Mouse (Mus musculus): ENCODE data around the gene Dtx3.
"Not testable (repeated sequence)": the region's sequence is repeated elsewhere in the genome, so short reads cannot be mapped to it uniquely, and the experiment has no call there.

The Dtx3 gene

GRCm38 (mm10) chr10:127165654-127166403 is 29.7 kb downstream of the Dtx3 start:
- peak; percentile 65 for DNase-seq (ENCODE audit: low spot score)

GRCm38 (mm10) chr10:127165354-127165653 is 30.2 kb downstream of the Dtx3 start:
- DNase-seq (ENCODE audit: low spot score) = no peak

GRCm38 (mm10) chr10:127164631-127165353 is 30.7 kb downstream of the Dtx3 start, which contains the start of gene B4galnt1:
Gene B4galnt1, plus strand, starts transcription at chr10:127165225.
- no peak for DNase-seq (ENCODE audit: low spot score)

GRCm38 (mm10) chr10:127164190-127164589 is 31.3 kb downstream of the Dtx3 start:
- DNase-seq (ENCODE audit: low spot score) = no peak

- DNase-seq (ENCODE audit: low spot score) = not testable (repeated sequence)
Observed at GRCm38 (mm10) chr10:127162771-127163261, 32.7 kb downstream of the Dtx3 start.

GRCm38 (mm10) chr10:127160728-127161127 is 34.8 kb downstream of the Dtx3 start:
- no peak for DNase-seq (ENCODE audit: low spot score)

GRCm38 (mm10) chr10:127160081-127160480 is 35.4 kb downstream of the Dtx3 start:
- no peak for DNase-seq (ENCODE audit: low spot score)

GRCm38 (mm10) chr10:127158471-127158870 is 37.1 kb downstream of the Dtx3 start:
- no peak for DNase-seq (ENCODE audit: low spot score)

- no peak for DNase-seq (ENCODE audit: low spot score)
Observed at GRCm38 (mm10) chr10:127156511-127156910, 39.0 kb downstream of the Dtx3 start.

GRCm38 (mm10) chr10:127156089-127156488 is 39.4 kb downstream of the Dtx3 start:
- DNase-seq (ENCODE audit: low spot score) = no peak

GRCm38 (mm10) chr10:127154652-127155051 is 40.9 kb downstream of the Dtx3 start:
- DNase-seq (ENCODE audit: low spot score) = no peak

- DNase-seq (ENCODE audit: low spot score) = no peak
Observed at GRCm38 (mm10) chr10:127154241-127154640, 41.3 kb downstream of the Dtx3 start.

GRCm38 (mm10) chr10:127153323-127153722 is 42.2 kb downstream of the Dtx3 start:
- DNase-seq (ENCODE audit: low spot score) = no peak

- not testable (repeated sequence) for DNase-seq (ENCODE audit: low spot score)
Observed at GRCm38 (mm10) chr10:127152556-127152955, 43.0 kb downstream of the Dtx3 start.

- not testable (repeated sequence) for DNase-seq (ENCODE audit: low spot score)
Observed at GRCm38 (mm10) chr10:127151233-127151632, 44.3 kb downstream of the Dtx3 start.

- no peak for DNase-seq (ENCODE audit: low spot score)
Observed at GRCm38 (mm10) chr10:127150471-127150872, 45.1 kb downstream of the Dtx3 start.

GRCm38 (mm10) chr10:127147135-127147534 is 48.4 kb downstream of the Dtx3 start:
- DNase-seq (ENCODE audit: low spot score) = no peak

GRCm38 (mm10) chr10:127145303-127145702 is 50.2 kb downstream of the Dtx3 start:
- no peak for DNase-seq (ENCODE audit: low spot score)

GRCm38 (mm10) chr10:127144536-127144935 is 51.0 kb downstream of the Dtx3 start:
- DNase-seq (ENCODE audit: low spot score) = no peak

GRCm38 (mm10) chr10:127143228-127143627 is 52.3 kb downstream of the Dtx3 start:
- no peak for DNase-seq (ENCODE audit: low spot score)

- DNase-seq (ENCODE audit: low spot score) = no peak
Observed at GRCm38 (mm10) chr10:127141500-127141899, 54.0 kb downstream of the Dtx3 start.

GRCm38 (mm10) chr10:127140971-127141370 is 54.6 kb downstream of the Dtx3 start:
- no peak for DNase-seq (ENCODE audit: low spot score)
